Mouse (Mus musculus): ENCODE measurements around the gene Rtn4r. TPM values are rescaled to one million over a fixed set of nuclear protein-coding genes. Genes with fewer than 3 reads are reported as not detected.
"Not testable (repeated sequence)": the region's sequence is repeated elsewhere in the genome, so short reads cannot be mapped to it uniquely, and the experiment has no call there.

Gene Rtn4r
- polyA plus RNA-seq, 1 experiment from 2014 or later, result 15.6 TPM

DNA sequence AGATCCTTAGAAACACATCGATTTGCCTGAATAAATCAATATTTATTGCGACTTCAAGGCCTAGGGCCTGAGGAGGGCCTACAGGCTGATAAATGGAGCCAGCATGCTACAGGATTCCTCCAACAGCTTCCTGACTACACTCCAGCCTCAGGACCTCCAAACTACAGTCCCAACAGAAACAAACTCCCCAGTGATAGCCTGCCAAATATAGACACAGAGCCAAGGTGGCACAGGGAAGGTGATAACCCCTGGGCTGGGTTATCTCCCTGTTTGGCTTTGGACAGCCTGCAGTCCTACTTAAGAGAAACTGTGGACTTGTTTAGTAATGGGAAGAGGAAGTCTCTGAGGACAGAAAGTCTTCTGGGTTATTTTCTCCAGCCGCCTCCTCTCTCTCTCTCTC, 59.8 kb downstream of the Rtn4r start:
- Histone ChIP-seq H3K27me3 (replicated peaks; ENCODE audit: control insufficient read depth, insufficient read depth, low read length) (no peaks in the 10 kb centered on the region), H3K27ac (ENCODE audit: low read depth, low read length) (no peak overlapping the region), H3K36me3 (ENCODE audit: control insufficient read depth, insufficient read depth, low read length) (no peaks in the 10 kb centered on the region), H3K4me3 (ENCODE audit: low read length) (no peak overlapping the region), H3K9me3 (ENCODE audit: control insufficient read depth, low read length) (no peaks in the 10 kb centered on the region), H3K4me2 (ENCODE audit: low read length) (no peak overlapping the region), H3K9ac (ENCODE audit: low read depth, low read length) (no peak overlapping the region), H3K4me1 (ENCODE audit: control insufficient read depth, insufficient read depth, low read depth, low read length) (no peaks in the 10 kb centered on the region)
- WGBS, result 86% methylated on average over 3 of the region's 3 CpGs
- no peak for ATAC-seq

DNA sequence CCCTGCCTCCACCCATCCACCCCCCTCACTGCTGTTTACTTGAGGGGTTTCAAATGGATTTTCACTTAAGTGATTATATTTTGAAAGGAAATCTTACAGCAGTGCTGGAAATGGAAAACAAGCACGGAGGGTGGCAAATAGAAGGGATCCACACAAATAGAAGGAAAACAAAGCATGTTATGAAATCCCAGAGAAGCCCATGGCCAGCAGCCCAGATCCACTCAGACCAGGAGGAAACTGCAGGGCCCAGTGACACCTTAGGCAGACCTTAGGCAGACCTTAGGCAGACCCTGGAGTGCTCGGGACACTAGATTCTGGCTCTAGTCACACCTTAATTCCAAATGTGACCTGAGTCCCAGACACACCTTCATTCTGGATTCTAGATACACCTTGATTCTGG, 63.6 kb downstream of the Rtn4r start:
- H3K4me2 ChIP-seq (ENCODE audit: low read length), result no peak overlapping the region
- H3K4me1 ChIP-seq (ENCODE audit: control insufficient read depth, insufficient read depth, low read depth, low read length), result peaks cover 10% of the 10 kb centered on the region
- no peak overlapping the region for H3K9ac ChIP-seq (ENCODE audit: low read depth, low read length)
- 80% methylated on average over 2 of the region's 2 CpGs for WGBS
- H3K4me3 ChIP-seq (ENCODE audit: low read length), result no peak overlapping the region
- no peaks in the 10 kb centered on the region for H3K36me3 ChIP-seq (ENCODE audit: control insufficient read depth, insufficient read depth, low read length)
- ATAC-seq, result no peak
- no peaks in the 10 kb centered on the region for H3K9me3 ChIP-seq (ENCODE audit: control insufficient read depth, low read length)
- H3K27ac ChIP-seq (ENCODE audit: low read depth, low read length), result no peak overlapping the region
- no peaks in the 10 kb centered on the region for H3K27me3 ChIP-seq (replicated peaks; ENCODE audit: control insufficient read depth, insufficient read depth, low read length)

DNA sequence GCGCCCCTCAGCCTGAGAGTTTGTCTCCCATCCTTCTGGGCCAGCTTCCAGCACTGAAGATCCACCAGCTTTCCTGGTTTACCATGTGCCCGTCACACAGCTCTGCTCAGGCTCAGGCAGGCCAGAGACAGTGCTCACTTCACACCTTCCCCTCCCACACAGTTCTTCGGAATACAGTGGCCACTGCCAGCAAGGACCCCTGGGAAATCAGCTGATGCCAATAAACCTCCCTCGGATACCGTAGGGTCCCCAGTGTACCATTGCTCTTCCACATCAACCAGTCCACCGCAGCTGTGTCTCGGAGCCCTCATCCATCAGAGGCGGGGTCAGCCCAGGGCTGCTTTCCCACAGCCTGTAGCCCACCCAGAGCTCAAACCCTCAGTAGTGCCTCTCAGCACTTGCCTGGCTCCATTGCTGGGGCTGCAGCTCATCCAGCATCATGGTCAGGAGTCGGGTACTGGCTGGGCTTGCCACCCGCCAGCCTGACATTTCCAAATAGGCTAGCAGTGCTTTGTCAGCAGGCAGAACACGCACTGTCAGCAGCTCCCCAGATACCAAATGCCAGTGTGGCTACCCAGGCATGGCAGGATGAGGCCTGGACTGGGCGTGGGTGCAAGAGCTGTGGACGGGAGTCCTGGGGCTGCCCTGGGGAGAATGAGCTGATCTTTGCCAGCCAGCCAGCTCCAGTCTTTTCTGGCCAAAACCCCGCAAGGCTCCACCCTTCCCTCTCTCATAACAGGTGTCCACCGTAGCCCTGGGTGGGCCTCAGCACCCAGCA, 67.0 kb downstream of the Rtn4r start:
- peak; percentile 49 for ATAC-seq
- H3K36me3 ChIP-seq (ENCODE audit: control insufficient read depth, insufficient read depth, low read length), result no peaks in the 10 kb centered on the region
- no peak overlapping the region for H3K4me3 ChIP-seq (ENCODE audit: low read length)
- H3K4me1 ChIP-seq (ENCODE audit: control insufficient read depth, insufficient read depth, low read depth, low read length), result peaks cover 18% of the 10 kb centered on the region
- H3K4me2 ChIP-seq (ENCODE audit: low read length), result no peak overlapping the region
- no peaks in the 10 kb centered on the region for H3K27me3 ChIP-seq (replicated peaks; ENCODE audit: control insufficient read depth, insufficient read depth, low read length)
- H3K27ac ChIP-seq (ENCODE audit: low read depth, low read length), result no peak overlapping the region
- WGBS, result 48% methylated on average over 15 of the region's 15 CpGs
- no peaks in the 10 kb centered on the region for H3K9me3 ChIP-seq (ENCODE audit: control insufficient read depth, low read length)
- H3K9ac ChIP-seq (ENCODE audit: low read depth, low read length), result peak overlapping the region; percentile 24; the same call in 1 of the 2 replicates

DNA sequence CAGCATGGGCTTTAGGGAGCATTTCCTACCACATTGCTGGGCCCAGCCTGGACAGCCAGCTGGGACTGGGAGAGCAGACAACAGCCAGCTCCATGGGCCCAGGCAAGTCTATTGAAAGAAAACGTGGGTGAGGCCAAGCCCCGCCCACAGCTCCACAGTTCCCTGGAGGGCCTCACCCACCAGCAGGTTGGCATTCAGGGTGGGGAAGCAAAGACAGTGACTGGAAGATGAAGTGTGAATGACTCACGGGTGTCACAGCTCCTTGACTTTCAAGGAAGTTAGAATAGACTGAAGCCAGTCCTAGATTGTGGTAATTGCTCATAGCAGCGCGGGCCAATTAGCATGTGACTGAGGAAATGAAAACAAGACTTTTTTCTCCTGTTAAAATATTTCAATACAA, 67.6 kb downstream of the Rtn4r start:
- Histone ChIP-seq H3K9me3 (ENCODE audit: control insufficient read depth, low read length) (no peaks in the 10 kb centered on the region), H3K9ac (ENCODE audit: low read depth, low read length) (no peak overlapping the region), H3K4me3 (ENCODE audit: low read length) (no peak overlapping the region), H3K27me3 (replicated peaks; ENCODE audit: control insufficient read depth, insufficient read depth, low read length) (no peaks in the 10 kb centered on the region), H3K27ac (ENCODE audit: low read depth, low read length) (no peak overlapping the region), H3K4me1 (ENCODE audit: control insufficient read depth, insufficient read depth, low read depth, low read length) (peaks cover 18% of the 10 kb centered on the region), H3K4me2 (ENCODE audit: low read length) (no peak overlapping the region), H3K36me3 (ENCODE audit: control insufficient read depth, insufficient read depth, low read length) (no peaks in the 10 kb centered on the region)
- 54% methylated on average over 5 of the region's 5 CpGs for WGBS
- peak; percentile 12; the same call in 1 of the 2 replicates for ATAC-seq

- 46% methylated on average over 3 of the region's 3 CpGs for WGBS
- not testable (repeated sequence) for ATAC-seq
- peaks cover 18% of the 10 kb centered on the region for H3K4me1 ChIP-seq (ENCODE audit: control insufficient read depth, insufficient read depth, low read depth, low read length)
Measured at GRCm38 (mm10) chr16:18195561-18195960, 68.1 kb downstream of the Rtn4r start.

GRCm38 (mm10) chr16:18197881-18198280, 70.4 kb downstream of the Rtn4r start:
- H3K36me3 ChIP-seq (ENCODE audit: control insufficient read depth, insufficient read depth, low read length), result no peaks in the 10 kb centered on the region
- no peak for ATAC-seq
- H3K4me1 ChIP-seq (ENCODE audit: control insufficient read depth, insufficient read depth, low read depth, low read length), result peaks cover 18% of the 10 kb centered on the region
- WGBS, result 85% methylated on average over 6 of the region's 6 CpGs
- H3K9me3 ChIP-seq (ENCODE audit: control insufficient read depth, low read length), result no peaks in the 10 kb centered on the region
- H3K9ac ChIP-seq (ENCODE audit: low read depth, low read length), result no peak overlapping the region
- no peaks in the 10 kb centered on the region for H3K27me3 ChIP-seq (replicated peaks; ENCODE audit: control insufficient read depth, insufficient read depth, low read length)
- H3K4me2 ChIP-seq (ENCODE audit: low read length), result no peak overlapping the region
- no peak overlapping the region for H3K27ac ChIP-seq (ENCODE audit: low read depth, low read length)
- no peak overlapping the region for H3K4me3 ChIP-seq (ENCODE audit: low read length)

More at GRCm38 (mm10) chr16:18195561-18195960, 68.1 kb downstream of the Rtn4r start:
- not testable (repeated sequence) for H3K27ac ChIP-seq (ENCODE audit: low read depth, low read length); H3K9me3 ChIP-seq (ENCODE audit: control insufficient read depth, low read length); H3K4me3 ChIP-seq (ENCODE audit: low read length); H3K9ac ChIP-seq (ENCODE audit: low read depth, low read length); H3K36me3 ChIP-seq (ENCODE audit: control insufficient read depth, insufficient read depth, low read length); H3K4me2 ChIP-seq (ENCODE audit: low read length); H3K27me3 ChIP-seq (replicated peaks; ENCODE audit: control insufficient read depth, insufficient read depth, low read length)

DNA sequence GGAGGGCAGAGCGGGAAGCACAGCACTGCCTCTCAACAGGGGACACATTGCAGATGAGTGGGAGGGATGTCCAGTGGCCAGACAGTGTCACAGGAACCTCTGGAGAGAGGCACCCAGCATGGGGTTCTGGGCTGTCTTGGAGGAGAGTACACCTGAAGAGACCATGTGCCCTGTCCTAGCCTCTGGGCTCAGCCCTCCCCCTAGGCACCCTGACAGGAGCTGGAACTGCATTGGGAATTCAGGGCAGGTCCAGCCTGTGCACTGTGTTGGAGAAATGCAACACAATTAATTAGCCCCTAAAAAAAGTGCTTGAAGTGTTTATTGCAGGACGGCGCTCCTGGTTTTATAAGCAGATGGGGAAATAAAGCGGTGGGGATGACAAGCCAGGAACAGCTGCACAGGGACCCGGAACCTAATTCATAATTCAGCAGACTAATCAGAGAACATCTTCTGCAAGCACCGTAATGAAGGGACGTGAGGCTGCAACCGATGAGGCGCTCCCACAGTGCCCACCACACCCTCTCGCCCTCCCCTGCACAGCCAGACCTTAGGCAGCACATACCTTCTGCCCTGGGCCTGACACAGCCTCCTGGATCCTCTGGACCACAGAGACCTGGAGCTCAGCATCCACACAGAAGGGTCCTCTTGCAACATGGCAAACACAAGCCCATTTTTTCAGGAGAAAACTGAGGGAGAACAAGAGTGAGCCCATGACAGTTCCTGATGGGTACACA, 71.1 kb downstream of the Rtn4r start:
- Histone ChIP-seq H3K9ac (ENCODE audit: low read depth, low read length) (no peak overlapping the region), H3K4me3 (ENCODE audit: low read length) (no peak overlapping the region), H3K4me2 (ENCODE audit: low read length) (no peak overlapping the region)

GRCm38 (mm10) chr16:18200062-18200461, 72.6 kb downstream of the Rtn4r start:
- Histone ChIP-seq H3K9me3 (ENCODE audit: control insufficient read depth, low read length) (no peaks in the 10 kb centered on the region), H3K4me1 (ENCODE audit: control insufficient read depth, insufficient read depth, low read depth, low read length) (peaks cover 11% of the 10 kb centered on the region), H3K27ac (ENCODE audit: low read depth, low read length) (no peak overlapping the region), H3K36me3 (ENCODE audit: control insufficient read depth, insufficient read depth, low read length) (no peaks in the 10 kb centered on the region), H3K4me2 (ENCODE audit: low read length) (no peak overlapping the region), H3K4me3 (ENCODE audit: low read length) (no peak overlapping the region), H3K9ac (ENCODE audit: low read depth, low read length) (no peak overlapping the region), H3K27me3 (replicated peaks; ENCODE audit: control insufficient read depth, insufficient read depth, low read length) (no peaks in the 10 kb centered on the region)
- no peak for ATAC-seq
- 73% methylated on average over 2 of the region's 2 CpGs for WGBS

More for the DNA sequence above, 71.1 kb downstream of the Rtn4r start:
- Histone ChIP-seq H3K27ac (ENCODE audit: low read depth, low read length) (0 out of 2 replicates have a peak overlapping the region, but pooled peaks have one; percentile 4), H3K4me1 (ENCODE audit: control insufficient read depth, insufficient read depth, low read depth, low read length) (peaks cover 18% of the 10 kb centered on the region), H3K9me3 (ENCODE audit: control insufficient read depth, low read length) (no peaks in the 10 kb centered on the region), H3K27me3 (replicated peaks; ENCODE audit: control insufficient read depth, insufficient read depth, low read length) (no peaks in the 10 kb centered on the region), H3K36me3 (ENCODE audit: control insufficient read depth, insufficient read depth, low read length) (no peaks in the 10 kb centered on the region)
- 0 out of 2 replicates have a peak, but pooled peaks have one; percentile 9 for ATAC-seq
- 41% methylated on average over 10 of the region's 10 CpGs for WGBS

GRCm38 (mm10) chr16:18201620-18202019, 74.2 kb downstream of the Rtn4r start:
- no peak overlapping the region for H3K27ac ChIP-seq (ENCODE audit: low read depth, low read length)
- no peaks in the 10 kb centered on the region for H3K27me3 ChIP-seq (replicated peaks; ENCODE audit: control insufficient read depth, insufficient read depth, low read length)
- no peak overlapping the region for H3K9ac ChIP-seq (ENCODE audit: low read depth, low read length)
- no peaks in the 10 kb centered on the region for H3K9me3 ChIP-seq (ENCODE audit: control insufficient read depth, low read length)
- no peaks in the 10 kb centered on the region for H3K36me3 ChIP-seq (ENCODE audit: control insufficient read depth, insufficient read depth, low read length)
- no peak for ATAC-seq
- WGBS, result 50% methylated on average over 1 of the region's 1 CpGs
- H3K4me2 ChIP-seq (ENCODE audit: low read length), result no peak overlapping the region
- H3K4me3 ChIP-seq (ENCODE audit: low read length), result no peak overlapping the region
- H3K4me1 ChIP-seq (ENCODE audit: control insufficient read depth, insufficient read depth, low read depth, low read length), result peaks cover 10% of the 10 kb centered on the region

All from hindbrain, embryonic 16.5 days (tissue).